Mouse (Mus musculus) yolk sac, embryonic 10.5 days (tissue): ENCODE data around the gene Rtl3.

Experiments used
- DNase-seq: peaks from one replicate; pipeline ENCODE4 v3.0.0-alpha.2; 2017; ENCODE audit warnings: low spot score

Gene Rtl3

GRCm38 (mm10) chrX:106840409-106840808 is at the start of gene Rtl3:
Gene Rtl3 (minus strand): TSS chrX:106840644.
- DNase-seq = no peak

DNA sequence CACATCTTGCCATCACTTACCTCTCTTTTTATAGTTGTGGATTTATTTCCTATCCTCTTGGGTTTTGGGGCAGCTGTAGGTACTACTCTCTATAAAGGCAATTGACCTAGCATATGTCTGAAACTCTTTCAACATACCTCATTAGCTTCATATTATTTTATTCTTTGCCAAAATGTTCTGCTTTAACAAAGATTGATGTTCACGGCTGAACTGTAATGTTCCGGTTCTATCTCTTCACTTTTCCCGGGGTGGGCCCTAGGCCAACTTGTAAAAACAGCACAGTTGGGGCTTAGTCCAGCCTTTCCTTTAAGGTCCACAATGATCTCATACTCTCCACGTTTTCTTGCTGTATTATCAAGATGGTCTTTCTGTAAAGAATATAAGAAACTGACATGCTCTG is 31.9 kb upstream of the Rtl3 start:
- DNase-seq = no peak

- DNase-seq = no peak
Measured at GRCm38 (mm10) chrX:106871894-106872293, 31.4 kb upstream of the Rtl3 start.

- DNase-seq = no peak
Measured at GRCm38 (mm10) chrX:106871426-106871825, 31.0 kb upstream of the Rtl3 start.

GRCm38 (mm10) chrX:106853523-106854300 is 13.3 kb upstream of the Rtl3 start:
- DNase-seq = no peak

- peak; percentile 1 for DNase-seq
Measured at GRCm38 (mm10) chrX:106839591-106839990, 853 bp downstream of the Rtl3 start.

- DNase-seq = no peak
Measured at GRCm38 (mm10) chrX:106830494-106830893, 9.9 kb downstream of the Rtl3 start.

GRCm38 (mm10) chrX:106809560-106810226 is 30.8 kb downstream of the Rtl3 start:
- no peak for DNase-seq

- DNase-seq = no peak
Measured at GRCm38 (mm10) chrX:106804387-106804786, 36.1 kb downstream of the Rtl3 start.

DNA sequence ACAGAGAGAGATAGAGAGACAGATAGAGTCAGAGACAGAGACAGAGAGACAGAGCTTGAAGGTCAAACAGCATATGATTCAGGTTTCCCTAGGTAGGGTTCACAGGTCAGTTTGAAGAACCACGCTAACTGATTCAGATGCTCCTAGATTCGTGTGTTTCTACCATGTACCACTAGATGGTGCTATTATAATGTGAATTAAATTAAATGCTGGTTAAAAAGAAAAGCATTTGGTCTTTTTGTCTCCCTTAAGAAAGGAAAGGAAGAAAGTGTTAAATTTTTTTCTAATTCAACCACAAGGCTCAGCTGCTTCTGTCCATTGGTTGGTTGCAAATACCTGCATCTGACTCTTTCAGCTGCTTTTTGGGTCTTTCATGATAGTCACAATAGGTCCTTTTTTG is 45.8 kb downstream of the Rtl3 start:
- DNase-seq = no peak
